Mouse (Mus musculus) cerebellum, postnatal 10 days (tissue): ENCODE measurements around the gene Espnl.

Experiments
- DNase-seq, 2 experiments: peaks; one replicate each; pipeline ENCODE4 v3.0.0; 2021; ENCODE audit warnings: mixed read lengths in 2 of 2

The Espnl gene

GRCm38 (mm10) chr1:91321760-91322438, at the start of gene Espnl:
TSS of gene Espnl (plus strand) at chr1:91322075.
- DNase-seq, result peak; percentile 69 to 81

DNA sequence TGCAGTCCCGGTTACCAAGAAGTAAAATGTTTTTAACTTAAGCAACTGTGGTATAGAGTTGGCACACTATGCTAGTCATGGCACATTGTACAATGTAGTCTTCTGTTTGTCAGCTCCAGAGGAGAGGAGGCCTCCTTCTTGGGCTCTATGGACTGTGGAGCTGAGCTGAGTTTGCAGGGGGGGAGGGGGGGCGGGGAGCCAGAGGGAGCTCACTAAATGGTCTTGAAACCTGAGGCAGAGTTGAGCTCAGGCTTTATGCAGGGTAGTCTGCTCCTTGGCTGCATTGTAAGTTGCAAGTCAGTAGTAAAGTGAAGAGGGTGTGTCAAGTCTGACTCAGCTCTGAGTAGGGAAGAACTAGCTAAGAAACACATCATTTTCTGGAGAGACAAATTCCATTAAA, 49.6 kb upstream of the Espnl start:
- DNase-seq, result no peak

GRCm38 (mm10) chr1:91276581-91276980, 45.3 kb upstream of the Espnl start:
- DNase-seq, result no peak

DNA sequence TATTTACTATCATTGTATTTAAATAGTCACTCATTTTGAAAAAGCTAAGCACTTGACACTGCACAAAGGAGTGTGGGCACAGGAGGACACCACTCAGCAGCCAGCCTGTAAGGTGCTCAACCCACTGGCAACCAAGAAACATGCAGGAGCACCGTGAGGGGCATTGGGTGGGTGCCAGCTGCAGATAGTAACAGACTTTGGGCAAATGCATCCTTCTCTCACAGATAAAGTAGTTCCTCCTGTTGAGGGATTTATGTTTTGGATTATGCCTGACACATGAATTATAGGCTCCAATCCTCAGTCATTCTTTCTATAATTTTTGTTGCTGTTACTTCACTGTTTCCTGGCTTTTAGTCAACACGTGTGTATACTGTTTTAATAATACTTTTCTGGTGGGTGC, 44.4 kb upstream of the Espnl start:
- DNase-seq, result peak in 1 of 2 experiments; percentile 23

DNA sequence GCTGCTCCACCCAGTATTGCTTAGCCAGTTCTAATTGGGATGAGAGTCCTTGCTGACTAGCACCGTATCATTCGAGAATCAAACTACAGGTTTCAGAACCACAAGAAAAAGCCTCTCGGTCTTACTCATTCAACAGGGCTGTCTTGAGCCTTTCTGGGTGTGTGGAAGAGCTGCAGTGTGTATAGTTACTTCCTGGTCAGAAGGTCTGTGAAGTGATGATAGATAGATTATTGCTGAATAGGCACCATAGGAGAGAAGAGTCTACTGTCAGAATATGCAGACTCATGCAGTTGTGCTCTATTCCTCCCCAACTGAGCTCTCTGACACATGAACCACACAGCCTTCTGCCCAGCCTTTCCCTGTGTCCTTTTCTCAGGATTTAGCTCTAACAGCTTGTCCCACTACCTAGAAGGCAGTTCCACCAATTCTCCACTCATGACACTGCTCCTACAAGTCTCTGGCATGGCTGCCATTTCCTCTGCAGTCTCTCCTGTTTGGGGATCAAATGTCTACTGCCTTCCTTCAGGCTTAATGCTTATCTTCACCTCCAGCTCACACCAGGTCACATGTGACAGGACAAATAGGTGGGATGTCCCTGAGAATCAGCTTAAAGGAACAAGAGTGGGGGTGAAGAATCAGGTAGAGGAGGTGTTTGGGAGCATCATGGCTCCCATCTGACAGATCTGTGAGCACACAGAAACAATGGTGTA, 43.3 kb upstream of the Espnl start:
- DNase-seq, result no peak

GRCm38 (mm10) chr1:91279126-91279525, 42.7 kb upstream of the Espnl start:
- DNase-seq, result no peak

- no peak for DNase-seq
These were observed 39.3 kb upstream of the Espnl start for GRCm38 (mm10) chr1:91282582-91282981.

DNA sequence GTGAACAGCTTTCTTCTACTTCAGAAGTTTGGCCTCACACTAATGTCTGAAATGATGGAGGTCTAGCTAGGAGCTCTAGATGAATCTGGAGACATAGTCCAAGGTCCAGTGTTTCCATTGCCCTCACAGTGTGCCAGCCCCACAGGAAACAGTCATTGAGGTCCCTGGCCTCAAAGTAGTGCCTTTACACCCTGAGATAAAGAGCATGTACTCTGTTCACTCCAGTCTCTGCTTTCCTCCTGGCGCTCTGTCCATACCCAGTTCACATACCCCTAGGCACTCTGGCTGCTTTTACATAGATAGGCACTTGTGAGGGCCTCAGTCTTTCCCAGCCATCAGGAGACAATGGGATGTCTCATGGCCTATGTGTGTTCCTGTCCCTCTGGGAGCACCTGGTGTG, 32.5 kb upstream of the Espnl start:
- no peak for DNase-seq

GRCm38 (mm10) chr1:91292101-91292825, 29.6 kb upstream of the Espnl start:
- no peak for DNase-seq

DNA sequence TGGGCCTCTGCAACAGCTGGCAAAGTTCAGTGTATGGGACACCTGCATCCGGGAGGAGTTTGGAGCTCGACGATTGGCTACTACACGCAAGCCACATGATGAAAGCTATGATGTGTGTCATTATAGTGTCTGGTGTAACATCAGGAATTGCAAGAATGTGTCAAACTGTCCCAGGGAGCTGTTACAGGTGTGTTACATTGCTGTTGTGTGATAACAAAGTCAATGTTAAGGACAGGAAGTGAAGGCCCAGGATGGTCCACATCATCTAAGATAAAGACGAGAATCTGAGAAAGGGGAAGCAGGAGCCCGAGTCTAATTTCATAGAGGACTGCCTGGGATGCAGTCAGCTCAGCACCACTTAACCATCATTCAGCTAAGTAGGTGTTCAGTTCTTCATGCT, 26.3 kb upstream of the Espnl start:
- DNase-seq, result no peak

GRCm38 (mm10) chr1:91297799-91298744, 23.8 kb upstream of the Espnl start, which contains the start of gene Scly:
TSS of gene Scly (plus strand) at chr1:91298338.
- DNase-seq, result peak; percentile 96 to 97

GRCm38 (mm10) chr1:91299026-91299706, 22.7 kb upstream of the Espnl start:
- DNase-seq, result no peak

- peak; percentile 58 to 78 for DNase-seq
These were observed 22.0 kb upstream of the Espnl start for GRCm38 (mm10) chr1:91299707-91300426.

DNA sequence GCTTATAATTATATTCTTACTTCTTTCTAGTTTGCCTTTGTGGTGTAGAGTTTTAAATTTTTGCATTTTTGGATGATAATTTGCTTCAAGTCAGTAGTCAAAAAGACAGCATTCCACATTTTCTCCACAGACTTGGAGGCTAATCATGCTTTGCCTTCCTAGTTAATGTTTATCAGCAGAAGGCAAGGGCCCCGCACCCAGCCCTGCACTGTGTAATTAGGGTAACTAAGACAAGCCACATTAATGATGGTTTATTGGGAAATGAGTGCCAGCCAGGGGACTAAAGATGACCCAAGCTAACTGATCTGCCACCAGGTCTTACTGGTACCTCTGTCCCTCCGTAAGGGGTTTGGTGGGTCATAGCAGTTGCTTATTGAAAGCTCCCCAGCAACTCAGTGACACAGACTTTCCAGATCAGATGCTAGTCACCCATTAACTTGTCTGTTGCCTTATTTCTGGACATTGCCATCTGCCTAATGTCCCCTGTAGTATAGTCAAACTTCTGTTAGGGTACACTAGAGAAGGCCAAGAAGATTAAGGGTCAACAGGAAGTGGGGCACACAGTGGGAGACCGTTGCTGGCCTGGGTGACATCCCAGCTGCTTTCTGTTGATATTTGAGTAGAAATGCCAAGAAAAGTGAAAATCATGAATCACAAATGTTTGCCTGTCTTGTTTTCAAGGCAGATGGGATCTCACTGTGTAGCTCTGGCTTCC, 20.5 kb upstream of the Espnl start:
- DNase-seq, result no peak

- no peak for DNase-seq
These were observed 19.9 kb upstream of the Espnl start for GRCm38 (mm10) chr1:91302021-91302420.

- DNase-seq, result no peak
These were observed 17.3 kb upstream of the Espnl start for GRCm38 (mm10) chr1:91304621-91305020.

- DNase-seq, result no peak
These were observed 12.3 kb upstream of the Espnl start for GRCm38 (mm10) chr1:91309366-91310085.

GRCm38 (mm10) chr1:91312273-91312672, 9.6 kb upstream of the Espnl start:
- no peak for DNase-seq

GRCm38 (mm10) chr1:91313251-91313650, 8.6 kb upstream of the Espnl start:
- DNase-seq, result no peak

DNA sequence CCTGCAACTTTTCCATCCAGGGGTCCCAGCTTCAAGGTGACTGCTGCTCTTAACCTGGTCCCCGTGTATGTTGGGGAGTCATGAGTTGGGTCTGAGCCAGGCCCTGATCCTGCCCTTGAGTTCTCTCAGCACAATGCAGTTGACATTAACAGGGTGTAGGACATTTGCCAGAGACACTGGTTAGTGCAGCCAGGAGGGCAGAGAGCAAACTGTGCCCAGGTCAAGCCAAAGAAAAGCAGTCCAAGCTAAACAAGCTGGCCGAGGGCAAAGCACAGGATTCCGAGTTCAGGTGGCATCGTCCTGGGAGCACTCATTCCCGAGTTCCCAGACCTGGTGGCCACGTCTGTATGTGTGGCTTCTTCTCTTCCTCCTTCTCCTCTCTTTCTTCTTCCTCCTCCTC, 4.2 kb upstream of the Espnl start:
- DNase-seq, result no peak
